Mouse (Mus musculus): ENCODE measurements around the gene Sema6d.

Gene Sema6d

GRCm38 (mm10) chr2:124610586-124611105 lies 520.9 kb downstream of the Sema6d start:
- no peak for DNase-seq (ENCODE audit: extremely low read depth, low read depth, low spot score)

- no peak for DNase-seq (ENCODE audit: extremely low read depth, low read depth, low spot score)
Measured at GRCm38 (mm10) chr2:124611226-124611625, 521.5 kb downstream of the Sema6d start.

GRCm38 (mm10) chr2:124612276-124612675 lies 522.5 kb downstream of the Sema6d start:
- no peak for DNase-seq (ENCODE audit: extremely low read depth, low read depth, low spot score)

- no peak for DNase-seq (ENCODE audit: extremely low read depth, low read depth, low spot score)
Measured at GRCm38 (mm10) chr2:124612727-124613510, 523.1 kb downstream of the Sema6d start.

GRCm38 (mm10) chr2:124613671-124614210 lies 524.0 kb downstream of the Sema6d start:
- DNase-seq (ENCODE audit: extremely low read depth, low read depth, low spot score) = no peak

GRCm38 (mm10) chr2:124616746-124617145 lies 527.0 kb downstream of the Sema6d start:
- DNase-seq (ENCODE audit: extremely low read depth, low read depth, low spot score) = no peak

GRCm38 (mm10) chr2:124617440-124617839 lies 527.7 kb downstream of the Sema6d start:
- DNase-seq (ENCODE audit: extremely low read depth, low read depth, low spot score) = no peak

GRCm38 (mm10) chr2:124618091-124618490 lies 528.3 kb downstream of the Sema6d start:
- DNase-seq (ENCODE audit: extremely low read depth, low read depth, low spot score) = no peak

GRCm38 (mm10) chr2:124618526-124619219 lies 528.9 kb downstream of the Sema6d start:
- no peak for DNase-seq (ENCODE audit: extremely low read depth, low read depth, low spot score)

- DNase-seq (ENCODE audit: extremely low read depth, low read depth, low spot score) = no peak
Measured at GRCm38 (mm10) chr2:124620470-124620869, 530.7 kb downstream of the Sema6d start.

GRCm38 (mm10) chr2:124621972-124622621 lies 532.3 kb downstream of the Sema6d start:
- no peak for DNase-seq (ENCODE audit: extremely low read depth, low read depth, low spot score)

- no peak for DNase-seq (ENCODE audit: extremely low read depth, low read depth, low spot score)
Measured at GRCm38 (mm10) chr2:124624247-124624929, 534.6 kb downstream of the Sema6d start.

GRCm38 (mm10) chr2:124626425-124626824 lies 536.7 kb downstream of the Sema6d start:
- no peak for DNase-seq (ENCODE audit: extremely low read depth, low read depth, low spot score)

GRCm38 (mm10) chr2:124627664-124628063 lies 537.9 kb downstream of the Sema6d start:
- DNase-seq (ENCODE audit: extremely low read depth, low read depth, low spot score) = no peak

- DNase-seq (ENCODE audit: extremely low read depth, low read depth, low spot score) = no peak
Measured at GRCm38 (mm10) chr2:124628701-124629100, 538.9 kb downstream of the Sema6d start.

GRCm38 (mm10) chr2:124634400-124634998 lies 544.7 kb downstream of the Sema6d start:
- DNase-seq (ENCODE audit: extremely low read depth, low read depth, low spot score) = no peak

GRCm38 (mm10) chr2:124635271-124635865 lies 545.6 kb downstream of the Sema6d start:
- DNase-seq (ENCODE audit: extremely low read depth, low read depth, low spot score) = peak; percentile 18

- DNase-seq (ENCODE audit: extremely low read depth, low read depth, low spot score) = no peak
Measured at GRCm38 (mm10) chr2:124637080-124637479, 547.3 kb downstream of the Sema6d start.

- no peak for DNase-seq (ENCODE audit: extremely low read depth, low read depth, low spot score)
Measured at GRCm38 (mm10) chr2:124639221-124639963, 549.6 kb downstream of the Sema6d start.

Data from fat pad, adult 2 months (tissue).